Mouse (Mus musculus) mesoderm, embryonic 11.5 days (tissue): ENCODE measurements around the gene Cav2.

Source experiments
- DNase-seq: peaks from one replicate; pipeline ENCODE4 v3.0.0-alpha.2; 2012; ENCODE audit warnings: low read depth, low spot score

Gene Cav2

GRCm38 (mm10) chr6:17280939-17281756, at the start of gene Cav2:
Cav2 (plus strand) TSS chr6:17281185.
- DNase-seq: peak; percentile 37

DNA sequence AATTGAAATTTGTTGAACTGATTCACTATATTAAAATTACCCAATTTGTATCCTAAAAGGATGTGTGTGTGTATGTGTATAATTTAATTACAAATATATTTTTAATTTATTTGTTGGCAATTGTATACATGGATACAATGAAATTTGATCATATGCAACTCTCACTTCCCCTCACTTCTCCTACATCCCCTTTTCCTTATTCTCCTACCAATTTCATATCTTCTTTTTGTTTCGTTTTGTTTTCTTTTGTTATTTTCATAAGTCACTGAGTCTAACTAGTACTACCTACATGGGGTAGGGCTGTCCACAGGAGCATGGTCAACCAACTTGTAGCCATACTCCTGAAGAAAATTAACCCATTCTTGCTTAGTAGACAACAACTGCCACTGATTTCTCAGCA, 41.3 kb upstream of the Cav2 start:
- DNase-seq: no peak

DNA sequence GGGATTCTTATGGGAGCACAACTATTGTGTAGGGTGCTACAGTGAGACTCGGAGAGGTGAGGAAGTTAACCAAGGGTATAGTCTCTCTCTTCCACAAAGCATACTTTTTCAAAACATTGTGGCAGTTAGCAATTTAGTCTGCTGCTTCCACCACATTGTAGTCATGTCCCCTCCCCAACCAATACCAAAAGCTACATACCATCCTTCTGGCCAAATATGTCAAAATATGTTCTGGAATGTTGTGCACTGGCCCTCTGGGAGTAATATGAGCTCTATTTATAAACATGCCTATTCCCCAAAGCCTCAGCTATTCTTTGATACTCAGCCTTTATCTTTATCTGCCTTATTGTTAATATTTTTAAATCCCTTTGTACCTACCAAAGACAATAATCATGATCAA, 40.0 kb upstream of the Cav2 start:
- no peak for DNase-seq

- no peak for DNase-seq
Measured at GRCm38 (mm10) chr6:17246959-17247358, 34.0 kb upstream of the Cav2 start.

DNA sequence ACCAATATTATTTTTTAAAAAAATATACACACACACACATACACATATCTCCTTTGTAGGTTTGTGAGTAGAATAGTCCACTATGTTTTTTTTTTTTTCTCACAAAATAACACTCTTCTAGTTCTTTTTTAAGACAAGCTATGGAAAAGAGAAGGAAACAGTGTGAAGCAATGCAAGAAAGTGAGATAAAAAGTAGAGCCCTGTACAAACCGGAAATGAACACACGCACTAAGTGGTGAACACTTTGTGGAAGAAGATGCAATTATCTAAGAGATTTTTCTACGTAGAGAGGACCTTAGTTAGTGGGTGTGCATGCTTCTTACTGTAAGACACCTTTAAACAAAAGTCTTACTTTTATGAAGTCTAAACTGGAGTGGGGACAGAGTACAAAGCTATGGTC, 33.3 kb upstream of the Cav2 start:
- no peak for DNase-seq

DNA sequence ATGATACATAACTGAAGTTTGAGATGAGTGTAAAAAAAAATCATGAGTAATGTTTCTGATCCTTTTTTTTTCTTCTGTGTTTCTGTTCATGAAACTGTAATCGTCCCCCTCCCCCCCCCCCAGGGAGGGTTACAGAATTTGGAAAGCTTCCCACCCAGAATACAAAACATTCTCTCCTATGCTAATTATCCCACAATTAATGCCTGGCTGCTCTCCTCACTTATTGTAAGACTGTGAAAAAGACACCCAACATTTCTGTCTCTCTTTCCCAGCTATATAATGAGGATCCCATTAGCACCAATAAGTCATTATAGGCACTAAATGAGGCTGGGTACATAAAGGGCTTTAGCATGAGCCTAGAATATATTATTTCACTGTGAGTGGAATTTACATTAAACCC, 32.7 kb upstream of the Cav2 start:
- no peak for DNase-seq

- DNase-seq: no peak
Measured at GRCm38 (mm10) chr6:17251958-17252357, 29.0 kb upstream of the Cav2 start.

- DNase-seq: no peak
Measured at GRCm38 (mm10) chr6:17258142-17258541, 22.8 kb upstream of the Cav2 start.

DNA sequence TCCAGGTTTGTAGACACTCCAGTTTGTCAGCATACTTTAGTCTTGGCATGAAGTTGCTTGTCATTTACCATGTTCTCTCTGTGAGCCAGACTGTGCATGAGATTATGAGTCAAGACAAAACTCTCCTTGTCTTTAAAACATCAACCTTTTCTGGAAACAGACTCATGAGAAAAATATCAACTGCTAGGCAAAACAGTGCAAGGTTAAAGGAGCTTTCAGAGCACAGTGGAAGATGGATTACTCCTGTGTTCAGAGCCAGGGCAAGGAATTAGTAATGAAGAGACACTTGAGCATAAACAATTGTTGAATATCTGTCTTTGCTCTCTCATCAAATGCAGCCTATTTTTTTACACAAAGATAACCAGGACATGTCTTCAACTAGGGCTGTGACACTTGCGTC, 22.1 kb upstream of the Cav2 start:
- DNase-seq: no peak

DNA sequence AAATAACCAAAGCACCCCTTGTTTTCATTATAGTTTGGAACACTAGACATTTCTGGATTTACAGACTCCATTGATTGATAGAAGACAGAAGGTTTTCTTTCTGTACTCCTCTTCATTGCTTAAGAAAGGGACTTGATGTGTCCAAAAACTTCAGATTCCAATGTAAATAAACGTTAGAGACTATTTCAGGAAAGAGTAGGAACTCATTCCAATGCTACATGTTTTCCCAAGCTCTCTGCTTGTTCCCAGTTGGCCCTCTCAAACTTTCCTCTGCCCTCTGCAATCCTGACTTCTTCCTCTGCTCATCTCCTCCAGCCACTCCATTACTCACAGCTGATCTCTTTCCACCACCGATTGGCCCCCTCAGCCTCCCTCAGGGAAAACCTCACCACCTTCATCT, 18.2 kb upstream of the Cav2 start:
- no peak for DNase-seq

- no peak for DNase-seq
Measured at GRCm38 (mm10) chr6:17265043-17265442, 15.9 kb upstream of the Cav2 start.

DNA sequence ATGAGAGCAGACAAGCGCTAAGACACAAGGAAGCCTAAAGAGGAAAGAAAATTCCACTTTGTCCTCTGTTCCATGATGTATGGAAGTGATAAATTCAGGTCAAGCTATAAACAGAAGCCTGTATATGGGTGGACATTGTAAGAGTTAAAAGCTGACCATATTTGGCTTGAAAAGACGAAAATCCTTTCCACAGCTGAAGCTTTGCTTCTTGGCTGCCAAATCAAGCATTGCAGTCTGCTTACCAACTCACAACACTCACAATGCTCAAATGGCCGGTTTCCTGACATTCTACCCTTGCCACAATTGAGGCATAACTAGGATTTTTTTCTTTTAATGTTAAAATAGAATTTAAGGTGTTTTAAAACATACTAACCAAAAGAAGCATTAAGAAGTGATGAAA, 14.5 kb upstream of the Cav2 start:
- no peak for DNase-seq

GRCm38 (mm10) chr6:17278366-17278765, 2.6 kb upstream of the Cav2 start:
- DNase-seq: no peak

DNA sequence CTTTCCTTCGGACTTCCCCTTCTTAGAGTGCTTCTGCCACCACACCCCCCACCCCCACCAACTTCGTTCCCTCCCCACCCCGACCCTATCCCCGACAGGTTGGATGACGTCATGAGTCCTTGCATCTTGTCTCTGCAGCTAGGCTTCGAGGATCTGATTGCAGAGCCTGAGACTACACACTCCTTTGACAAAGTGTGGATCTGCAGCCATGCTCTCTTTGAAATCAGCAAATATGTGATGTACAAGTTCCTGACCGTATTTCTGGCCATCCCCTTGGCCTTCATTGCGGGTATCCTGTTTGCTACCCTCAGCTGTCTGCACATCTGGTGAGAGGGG, 740 bp downstream of the Cav2 start:
- peak; percentile 5 for DNase-seq

- no peak for DNase-seq
Measured at GRCm38 (mm10) chr6:17282159-17282558, 1.2 kb downstream of the Cav2 start.

GRCm38 (mm10) chr6:17283834-17284233, 2.8 kb downstream of the Cav2 start:
- no peak for DNase-seq

- DNase-seq: no peak
Measured at GRCm38 (mm10) chr6:17286381-17286780, 5.4 kb downstream of the Cav2 start.

DNA sequence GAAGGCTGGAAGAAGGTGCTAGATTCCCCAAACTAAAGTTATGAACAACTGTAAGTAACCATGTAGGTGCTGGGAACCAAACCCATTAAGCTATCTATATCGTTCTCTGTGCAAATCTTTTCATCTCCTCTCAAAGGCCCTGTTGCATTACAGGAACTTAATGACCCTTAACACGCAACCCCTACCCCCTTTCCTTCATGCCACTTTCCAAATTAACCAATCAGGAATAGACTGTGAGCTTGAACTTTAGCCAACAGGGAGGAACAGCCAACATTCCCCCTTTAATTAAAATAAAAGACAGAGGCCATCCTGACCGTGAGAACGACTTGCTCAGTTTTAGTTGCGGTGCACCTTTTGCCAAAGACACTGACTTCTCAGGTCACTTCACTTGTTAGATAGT, 14.1 kb downstream of the Cav2 start:
- no peak for DNase-seq

DNA sequence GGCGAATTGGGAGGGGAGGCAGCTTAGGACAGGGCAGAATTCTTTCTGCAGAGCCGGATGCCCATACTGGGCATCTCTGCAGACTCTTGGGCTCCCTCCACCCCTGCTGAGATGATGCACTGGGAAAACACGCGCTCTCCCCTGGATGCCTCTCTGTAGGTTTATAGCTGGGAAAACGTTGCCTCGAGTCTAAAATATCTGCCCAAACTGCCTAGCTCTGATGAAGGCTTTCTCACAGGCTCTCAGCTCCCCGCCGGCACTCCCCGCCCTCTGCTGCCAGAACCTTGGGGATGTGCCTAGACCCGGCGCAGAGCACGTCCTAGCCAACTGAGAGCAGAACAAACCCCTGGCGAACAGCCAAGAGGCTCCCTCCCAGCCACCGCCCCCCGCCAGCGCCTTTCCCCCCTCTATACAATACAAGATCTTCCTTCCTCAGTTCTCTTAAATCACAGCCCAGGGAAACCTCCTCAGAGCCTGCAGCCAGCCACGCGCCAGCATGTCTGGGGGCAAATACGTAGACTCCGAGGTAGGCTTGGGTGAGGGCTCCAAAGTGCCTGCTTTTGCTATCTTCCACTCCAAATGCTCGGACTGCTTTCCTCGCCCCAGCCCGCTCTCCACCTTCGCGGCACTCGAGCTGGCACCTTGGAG, 25.1 kb downstream of the Cav2 start, which contains the start of gene Cav1:
Gene Cav1, plus strand, starts transcription at position 382 of the 648 bp plus-strand sequence.
- DNase-seq: peak; percentile 70

DNA sequence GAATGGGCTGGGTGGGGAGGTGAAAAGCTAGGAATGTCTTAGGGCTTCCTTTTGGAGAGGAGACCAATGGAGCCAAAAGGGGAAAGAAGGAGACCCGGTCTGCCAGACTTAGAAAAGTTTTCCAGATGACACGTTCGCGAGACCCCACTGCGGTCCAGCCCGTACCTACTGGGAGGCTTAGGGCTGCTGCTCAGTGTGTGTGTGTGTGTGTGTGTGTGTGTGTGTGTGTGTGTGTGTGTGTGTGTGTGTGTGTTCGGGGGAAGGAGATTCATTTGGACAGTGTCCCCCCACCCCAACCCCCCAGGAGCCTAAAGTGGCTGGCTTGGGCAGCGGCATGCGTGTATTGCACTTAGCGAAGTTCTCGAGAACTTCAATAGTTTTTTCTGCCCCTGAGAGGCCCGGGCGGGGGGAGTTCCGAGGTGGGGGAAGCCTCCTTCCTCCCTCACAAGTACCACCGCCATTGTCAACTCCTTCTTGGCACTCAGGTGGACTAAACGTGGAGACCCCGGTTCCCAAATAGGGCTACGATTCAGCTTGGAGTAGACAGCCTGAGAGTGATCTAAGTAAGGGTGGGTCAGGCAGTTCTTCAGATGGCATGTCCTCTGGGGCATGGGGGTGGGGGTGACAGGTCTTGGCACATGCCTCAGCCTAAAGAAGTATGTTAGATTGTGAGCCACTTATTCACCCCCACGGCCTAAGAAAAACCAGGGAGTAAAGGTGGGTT, 25.8 kb downstream of the Cav2 start:
- DNase-seq: no peak

GRCm38 (mm10) chr6:17307461-17308115, 26.6 kb downstream of the Cav2 start:
- DNase-seq: peak; percentile 69

DNA sequence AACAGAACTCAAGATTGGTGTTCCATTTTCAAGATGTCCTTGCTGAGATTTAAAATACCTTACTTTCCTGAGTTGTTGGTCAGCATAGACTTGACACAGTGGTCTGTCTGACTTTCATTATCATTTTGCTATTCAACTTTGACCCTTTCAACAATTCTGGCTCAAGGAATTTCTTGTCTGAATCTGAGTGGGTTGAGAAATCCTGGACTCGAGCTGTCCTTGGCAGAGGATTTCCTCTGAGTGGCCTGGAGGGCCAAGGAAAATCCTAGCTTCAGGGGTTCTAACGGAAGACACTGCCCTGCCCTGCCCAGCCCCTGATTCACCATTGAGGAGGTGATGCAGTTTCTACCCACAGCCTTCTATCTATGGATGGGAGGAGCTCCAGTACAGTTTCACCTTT, 27.7 kb downstream of the Cav2 start:
- DNase-seq: no peak
